Mouse (Mus musculus) gastrocnemius, postnatal 10 days (tissue): Measurements from ENCODE around the gene P4htm. TPM values are rescaled to one million over a fixed set of nuclear protein-coding genes. Genes with fewer than 3 reads are reported as not detected.
"Not testable (repeated sequence)": the region's sequence is repeated elsewhere in the genome, so short reads cannot be mapped to it uniquely, and the experiment has no call there.

Experiments
- DNase-seq: peaks from one replicate; pipeline ENCODE4 v3.0.0; 2021; ENCODE audit warnings: mixed read lengths
- long read RNA-seq, 2 experiments: library from polyadenylated mRNA; stranded (forward); transcript quantifications; one replicate each; pipeline ENCODE4 v2.0.0; 2021
- total RNA-seq, 2 experiments: library from RNA; stranded (reverse); gene quantifications; 2 replicates each; pipeline ENCODE4 v1.2.3; 2021

Gene P4htm
- 1 to 10 TPM; 4.8 to 6.6 TPM for total RNA-seq
- long read RNA-seq, experiment 1, transcript P4htm-201 (9 exons, 1,841 nt), result major isoform, 7 of 11 reads
- long read RNA-seq, experiment 1, partial matches to known transcripts, result 1 of 11 reads
- long read RNA-seq, experiment 1, other reads (novel, unspliced or antisense), result 3 of 11 reads
- long read RNA-seq, experiment 2, transcript P4htm-201 (9 exons, 1,841 nt), result major isoform, 7 of 11 reads
- long read RNA-seq, experiment 2, partial matches to known transcripts, result 1 of 11 reads
- long read RNA-seq, experiment 2, other reads (novel, unspliced or antisense), result 3 of 11 reads

DNA sequence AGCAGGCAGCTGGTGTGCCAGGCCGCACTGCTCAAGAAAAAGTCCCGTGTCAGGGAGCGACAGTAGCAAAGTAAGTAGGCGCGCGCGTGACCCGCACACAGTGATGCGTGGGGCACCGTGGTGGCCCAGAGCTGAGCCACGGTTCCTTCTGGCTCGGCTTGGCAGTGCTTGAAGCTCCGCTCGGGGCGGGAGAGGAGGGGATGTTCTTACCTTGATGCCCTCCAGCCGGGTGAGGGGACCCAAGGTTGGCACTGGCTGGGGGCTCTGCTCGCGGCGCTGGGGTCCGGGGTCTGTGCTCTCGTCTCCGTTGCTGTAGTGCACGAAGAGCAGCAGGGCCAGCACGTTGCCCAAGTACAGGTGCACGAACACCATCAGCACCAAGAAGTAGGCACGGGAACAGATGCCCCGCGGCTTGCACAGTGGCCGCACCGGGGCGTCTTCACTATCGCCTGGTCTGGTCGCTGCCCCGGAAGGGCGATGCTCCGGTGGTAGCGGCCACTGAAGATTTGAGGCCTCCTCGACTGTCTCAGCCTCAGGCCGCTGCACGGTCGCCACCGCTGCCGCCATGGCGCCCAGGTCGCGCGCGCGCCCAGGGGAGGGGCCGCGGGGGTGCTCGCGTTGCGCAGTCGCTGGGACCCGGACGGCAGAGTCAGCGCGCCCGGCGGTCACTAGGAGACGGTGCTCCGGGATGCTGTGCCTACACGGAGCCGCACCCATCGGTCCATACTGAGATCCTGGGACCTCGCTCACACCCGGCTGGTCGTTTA, at the start of gene P4htm:
Gene P4htm, minus strand, starts transcription at position 670 of the 767 bp plus-strand sequence.
- peak; percentile 72 for DNase-seq

DNA sequence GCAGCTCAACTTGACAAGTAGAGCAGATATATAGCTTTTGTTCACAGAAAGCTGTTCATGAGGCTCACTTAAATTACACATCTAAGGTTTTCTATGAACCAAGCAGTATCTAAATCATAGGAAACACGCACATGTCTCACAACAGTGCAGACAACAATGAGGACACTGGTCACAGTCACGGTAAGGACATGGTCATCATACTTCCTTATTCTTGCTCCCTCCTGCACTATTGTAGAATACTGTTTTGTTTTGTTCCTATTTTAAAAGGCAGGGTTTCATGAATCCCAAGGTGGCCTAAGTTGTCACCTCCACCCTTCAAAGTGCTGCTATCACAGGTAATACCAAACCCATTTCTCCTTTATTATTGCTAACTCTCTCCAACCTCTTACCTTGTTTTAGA, 42.4 kb upstream of the P4htm start:
- DNase-seq, result no peak

DNA sequence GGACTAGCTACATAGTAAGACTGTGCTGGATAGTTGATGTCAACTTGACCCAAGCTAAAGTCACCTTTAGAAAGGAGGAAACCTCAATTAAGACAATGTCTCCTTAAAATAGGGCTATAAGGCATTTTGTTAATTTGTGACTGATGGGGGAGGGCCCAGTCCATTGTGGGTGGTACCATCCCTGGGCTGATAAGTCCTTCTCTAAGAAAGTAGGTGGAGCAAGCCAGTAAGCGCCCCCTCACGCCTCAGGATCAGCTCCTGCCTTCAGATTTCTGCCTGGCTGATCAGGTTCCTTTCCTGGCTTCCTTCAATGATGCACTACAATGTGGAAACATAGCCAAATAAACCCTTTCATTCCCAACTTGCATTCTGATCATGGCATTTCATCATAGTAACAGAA, 37.9 kb upstream of the P4htm start:
- no peak for DNase-seq

DNA sequence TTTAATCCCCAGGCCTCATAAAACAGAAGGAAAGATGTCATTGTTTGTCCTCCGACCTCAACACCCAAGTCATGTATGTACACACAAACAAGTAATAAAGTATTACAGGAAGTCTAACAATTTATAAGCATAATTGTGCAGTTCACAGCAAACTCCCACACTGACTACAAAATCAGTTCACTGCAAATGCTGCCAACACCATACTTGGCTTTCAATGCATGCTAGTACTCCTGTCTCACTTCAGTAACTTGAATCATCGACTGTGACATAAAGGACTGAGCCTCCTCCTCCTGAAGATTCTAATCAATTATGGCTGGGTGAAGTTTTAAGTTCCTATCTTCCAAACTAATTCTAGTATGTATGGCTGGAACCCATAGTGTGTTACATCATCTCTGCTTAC, 36.4 kb upstream of the P4htm start:
- DNase-seq, result no peak

DNA sequence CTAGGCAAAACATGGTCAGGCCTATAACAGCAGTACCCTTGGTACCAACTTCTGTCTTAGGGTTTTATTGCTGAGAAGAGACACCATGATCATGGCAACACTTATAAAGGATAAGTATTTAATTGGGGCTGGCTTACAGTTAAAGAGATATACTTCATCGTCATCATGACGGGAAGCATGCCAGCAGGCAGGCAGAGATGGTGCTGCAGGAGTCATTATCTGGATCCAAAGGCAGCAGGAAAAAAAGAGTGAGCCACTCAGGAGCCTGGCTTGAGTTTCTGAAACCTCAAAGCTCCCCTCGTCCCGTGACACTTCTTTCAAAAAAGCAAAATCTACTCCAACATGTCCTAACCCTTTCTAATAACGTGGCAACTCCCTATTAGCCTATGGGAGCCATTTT, 34.9 kb upstream of the P4htm start:
- no peak for DNase-seq

DNA sequence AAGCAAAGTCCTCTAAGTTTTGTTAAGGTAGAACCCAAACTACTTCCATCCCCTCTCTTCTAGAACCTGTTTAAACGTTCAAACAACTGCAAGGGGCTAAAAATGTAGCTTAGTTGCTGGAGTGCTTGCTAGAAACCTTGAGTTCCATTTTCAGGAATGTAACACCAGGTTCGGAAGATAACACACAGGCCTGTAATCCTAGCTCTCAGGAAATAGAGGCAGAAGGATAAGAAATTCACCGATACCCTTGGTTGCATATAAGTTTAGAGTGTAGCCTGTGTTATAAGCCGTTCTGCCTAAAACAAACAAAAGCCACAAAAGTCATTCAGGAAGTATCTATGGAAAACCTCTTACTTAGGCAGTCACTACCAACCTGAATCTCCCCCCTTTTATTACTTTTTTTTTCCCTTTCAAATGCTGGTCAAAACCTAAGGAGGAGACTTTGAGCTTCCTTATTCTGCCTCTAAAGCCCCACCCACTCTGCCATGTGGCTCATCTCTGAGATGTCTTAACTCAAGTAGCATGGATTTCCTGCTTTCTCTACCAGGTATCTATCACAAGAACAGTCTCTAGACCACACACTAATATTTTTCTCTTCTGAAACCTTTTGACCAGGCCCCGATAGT, 34.3 kb upstream of the P4htm start:
- no peak for DNase-seq

DNA sequence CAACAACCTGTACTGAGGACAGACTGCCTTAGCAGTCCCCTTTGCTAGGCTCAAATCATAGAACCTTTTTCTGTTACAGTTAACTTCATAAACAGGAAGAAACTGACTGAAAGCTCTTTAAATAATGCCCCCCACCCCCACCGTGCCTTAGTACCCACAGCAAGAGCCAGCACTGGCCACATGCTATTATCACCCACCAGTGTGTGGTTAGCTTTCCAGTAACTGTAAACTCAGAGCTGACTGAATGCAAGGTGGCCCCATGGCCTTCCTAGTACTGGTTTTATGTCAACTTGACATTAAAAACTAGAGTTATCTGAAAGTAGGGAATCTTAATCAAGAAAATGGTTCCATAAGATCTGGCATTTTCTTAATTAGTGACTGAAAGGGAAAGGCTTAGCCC, 33.2 kb upstream of the P4htm start:
- DNase-seq, result no peak

DNA sequence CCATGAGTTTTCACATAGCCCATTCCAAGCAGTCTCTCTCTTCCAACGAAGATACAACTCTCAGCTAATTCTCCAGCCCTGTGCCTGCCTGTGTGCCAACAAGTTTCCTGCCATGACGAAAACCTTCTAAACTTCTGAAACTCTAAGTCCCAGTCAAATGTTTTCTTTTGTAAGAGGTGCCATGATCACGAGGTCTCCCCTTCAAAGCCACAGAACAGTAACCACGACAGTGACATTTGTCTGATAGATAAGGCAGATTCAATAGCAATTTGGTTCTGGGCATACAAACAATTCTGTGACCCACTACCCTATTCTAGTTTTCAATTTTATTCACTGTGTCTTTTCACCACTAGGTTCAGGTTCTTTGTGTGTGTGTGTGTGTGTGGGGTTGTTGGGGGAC, 30.7 kb upstream of the P4htm start:
- DNase-seq, result no peak

DNA sequence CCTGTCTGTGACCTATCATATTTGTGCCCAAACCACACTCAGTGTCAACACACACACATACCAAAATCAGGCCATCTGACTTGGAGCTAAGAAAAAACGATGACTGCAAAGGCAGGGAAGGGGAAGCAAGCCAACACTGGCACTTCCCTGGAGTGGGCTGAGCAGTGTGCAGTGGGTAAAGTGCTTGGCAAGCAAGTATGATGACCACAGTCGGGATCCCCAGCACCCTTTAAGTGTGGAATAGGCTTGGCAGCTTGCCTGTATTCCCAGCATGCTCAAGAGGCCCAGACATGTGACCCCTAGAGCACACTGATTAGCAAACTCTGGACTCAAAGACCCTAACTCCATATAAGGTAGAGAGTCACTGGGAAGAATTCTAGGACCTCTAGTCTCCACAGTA, 29.0 kb upstream of the P4htm start:
- no peak for DNase-seq

DNA sequence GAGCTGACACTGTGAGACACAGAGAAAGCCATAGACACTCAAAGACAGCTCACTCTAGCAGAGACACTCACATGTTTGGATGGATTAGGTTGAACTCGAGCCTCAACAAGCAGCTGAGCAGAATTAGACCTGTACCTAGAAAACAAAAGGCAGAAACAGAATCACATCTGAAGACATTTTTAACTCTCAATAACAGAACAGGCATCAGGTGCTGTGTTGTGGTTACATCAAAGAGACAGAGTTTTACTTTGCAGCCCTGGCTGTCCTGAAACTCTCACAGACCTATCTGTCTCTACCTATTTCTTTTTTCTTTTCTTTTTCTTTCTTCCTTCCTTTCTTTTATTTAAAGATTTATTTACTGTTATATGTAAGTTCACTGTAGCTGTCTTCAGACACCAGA, 19.8 kb upstream of the P4htm start:
- no peak for DNase-seq

DNA sequence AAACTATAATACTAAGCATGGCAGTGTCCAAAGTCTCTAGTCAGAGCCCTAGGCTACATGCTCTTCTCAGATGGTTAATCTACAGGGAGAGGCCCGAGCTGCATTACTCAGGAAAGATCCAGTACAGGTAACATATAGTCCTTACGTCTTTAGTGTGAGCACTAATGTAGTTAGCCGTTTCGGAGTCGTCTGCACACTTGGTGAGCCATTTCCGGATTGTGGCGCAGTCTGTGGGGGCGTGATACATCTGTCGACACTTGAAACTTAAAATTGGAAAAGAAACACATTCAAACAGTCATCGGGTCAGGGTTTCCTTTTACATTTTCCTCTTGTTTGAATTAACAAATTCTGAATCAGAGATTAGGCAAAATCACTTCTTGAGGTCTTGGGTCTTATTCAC, 14.0 kb upstream of the P4htm start:
- no peak for DNase-seq

DNA sequence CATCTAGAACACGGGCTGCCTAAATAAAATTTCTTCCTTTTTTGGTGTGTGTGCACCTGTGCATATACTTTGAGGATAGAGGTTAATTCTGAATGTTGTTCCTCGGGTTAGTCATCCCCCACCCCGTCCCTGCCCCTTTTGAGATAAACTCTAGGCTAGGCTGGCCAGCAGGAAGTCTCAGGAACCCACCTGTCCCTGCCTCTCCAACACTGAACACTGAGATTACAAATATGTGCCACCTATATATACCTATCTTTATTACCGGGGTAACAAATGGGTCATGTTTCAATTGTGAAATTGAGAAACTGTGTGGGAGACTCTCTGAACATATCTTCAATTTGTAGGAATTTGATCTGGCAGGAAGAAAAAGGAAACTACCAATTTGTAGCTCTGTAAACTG, 11.4 kb upstream of the P4htm start:
- DNase-seq, result no peak

DNA sequence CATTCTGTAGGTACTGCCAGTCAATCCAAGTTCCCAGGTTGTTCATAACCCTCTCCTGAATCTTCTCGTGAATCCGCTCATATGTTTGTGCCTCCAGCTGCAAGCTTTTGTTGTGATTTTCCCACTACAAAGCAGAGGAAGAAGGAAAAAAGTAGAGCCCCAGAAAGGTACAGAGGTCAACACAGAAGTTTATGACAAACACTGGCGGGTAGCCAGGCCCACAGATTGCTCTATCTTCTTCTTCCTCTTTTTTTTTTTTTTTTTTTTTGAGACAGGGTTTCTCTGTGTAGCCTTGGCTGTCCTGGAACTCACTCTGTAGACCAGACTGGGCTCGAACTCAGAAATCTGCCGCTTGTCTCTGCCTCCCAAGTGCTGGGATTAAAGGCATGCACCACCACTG, 10.5 kb upstream of the P4htm start:
- DNase-seq, result not testable (repeated sequence)

DNA sequence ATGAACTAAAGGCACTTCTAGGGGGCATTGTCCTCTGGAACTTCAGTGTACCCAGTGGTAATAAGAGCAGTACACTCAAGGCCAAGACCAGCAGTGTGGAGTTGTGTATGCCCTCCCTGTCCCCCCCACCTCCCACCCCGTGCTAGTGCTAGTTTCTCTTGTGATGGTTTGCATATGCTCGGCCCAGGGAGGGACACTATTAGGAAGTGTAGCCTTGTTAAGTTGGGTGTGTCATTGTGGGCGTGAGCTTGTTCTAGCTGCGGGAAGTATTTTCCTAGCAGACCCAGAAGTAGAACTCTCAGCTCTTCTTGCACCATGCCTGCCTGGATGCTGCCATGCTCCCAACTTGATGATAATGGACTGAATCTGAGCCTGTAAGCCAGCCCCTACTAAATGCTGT, 4.5 kb upstream of the P4htm start:
- DNase-seq, result no peak

DNA sequence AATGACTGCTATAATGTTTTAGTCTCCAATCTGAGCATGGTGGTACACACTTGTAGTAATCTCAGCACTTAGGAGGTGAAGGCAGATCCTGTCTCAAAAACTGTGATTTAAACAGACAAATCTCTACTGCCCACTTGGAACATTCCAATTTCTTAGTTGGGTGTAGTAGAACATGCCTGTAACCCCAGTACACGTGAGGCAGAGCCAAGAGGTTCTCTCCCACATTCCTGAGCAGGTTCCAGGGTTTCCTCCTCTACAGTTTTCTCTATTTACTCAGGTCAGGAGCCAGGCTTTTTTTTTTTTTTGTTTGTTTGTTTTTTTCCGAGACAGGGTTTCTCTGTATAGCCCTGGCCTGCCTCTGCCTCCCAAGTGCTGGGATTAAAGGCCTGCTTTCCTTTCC, 2.5 kb upstream of the P4htm start:
- no peak for DNase-seq

DNA sequence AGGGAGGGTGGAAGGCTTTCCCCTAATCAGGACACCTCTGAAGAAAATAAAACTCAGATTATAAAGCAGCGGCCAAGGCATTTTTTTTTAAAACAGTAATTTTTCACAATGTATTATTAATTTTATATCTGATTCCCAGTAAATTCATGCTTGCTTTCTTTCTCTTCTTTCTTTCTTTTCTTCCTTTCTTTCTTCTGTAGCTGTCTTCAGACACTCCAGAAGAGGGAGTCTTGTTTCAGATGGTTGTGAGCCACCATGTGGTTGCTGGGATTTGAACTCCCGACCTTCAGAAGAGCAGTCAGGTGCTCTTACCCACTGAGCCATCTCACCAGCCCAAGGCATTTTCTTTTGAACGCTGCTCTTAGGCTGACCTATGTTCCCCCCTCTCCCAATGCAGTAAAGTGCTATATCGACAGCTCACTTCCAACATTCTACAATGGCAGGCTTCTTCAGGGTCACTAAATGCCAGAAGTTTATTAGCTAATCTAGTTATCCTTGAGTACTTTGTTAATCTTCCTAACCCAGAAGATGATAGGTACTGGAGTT, 1.6 kb upstream of the P4htm start:
- DNase-seq, result no peak

DNA sequence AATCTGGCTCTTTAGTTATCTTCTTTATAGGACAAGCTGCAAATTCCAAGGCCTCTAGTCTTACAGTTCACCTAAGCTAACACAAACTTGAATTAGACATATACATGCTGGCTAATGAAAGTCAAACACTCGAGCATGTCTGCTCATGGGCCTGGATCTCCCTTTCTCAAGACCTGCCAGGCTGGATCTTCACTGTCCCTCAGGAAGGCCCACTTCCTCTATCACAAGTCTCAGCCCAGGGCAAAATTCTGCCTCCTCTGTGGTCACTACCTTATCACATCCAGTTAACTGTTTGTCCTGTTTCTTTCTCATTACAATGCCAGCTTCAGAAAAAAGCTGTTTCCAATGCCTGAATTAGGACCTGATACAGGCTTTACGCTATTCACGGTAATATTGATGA, 3.1 kb downstream of the P4htm start:
- no peak for DNase-seq

DNA sequence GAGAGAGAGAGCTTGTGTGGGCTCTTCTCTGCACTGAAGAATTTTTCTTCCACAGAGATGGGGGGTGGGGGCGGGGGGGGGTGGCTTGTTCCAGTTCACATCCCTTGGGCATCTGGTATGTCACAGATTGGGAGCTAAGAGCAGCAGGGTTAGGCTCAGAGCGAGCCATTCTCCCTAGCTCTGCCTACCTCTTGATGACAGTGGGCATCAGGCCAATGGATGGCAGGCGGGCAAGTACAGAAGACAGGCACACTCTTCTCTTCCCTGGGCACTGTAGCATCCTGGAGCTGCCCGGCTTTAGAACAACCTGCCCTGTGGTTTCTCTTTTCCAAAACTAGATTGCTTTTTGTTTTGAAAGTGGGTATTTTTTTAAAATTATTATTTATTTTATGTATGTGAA, 6.0 kb downstream of the P4htm start:
- DNase-seq, result no peak

DNA sequence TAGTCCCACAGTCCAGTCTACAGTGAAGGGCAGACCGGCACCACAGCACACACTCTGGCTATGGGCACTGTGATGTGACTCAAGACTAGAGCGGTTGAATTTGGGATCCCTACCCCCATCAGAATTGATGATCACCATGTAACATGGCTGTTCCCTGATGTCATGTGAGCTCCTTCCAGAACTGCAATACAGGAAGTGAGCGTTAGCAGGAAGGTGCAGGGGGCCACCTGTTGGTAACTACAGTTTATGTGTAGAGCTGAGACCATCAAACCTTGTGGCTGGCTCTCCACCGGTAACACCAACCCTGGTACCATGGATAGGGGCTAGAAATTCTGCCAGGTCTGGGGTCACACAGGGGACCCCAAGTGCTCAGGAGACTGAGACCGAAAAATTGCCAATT, 8.2 kb downstream of the P4htm start:
- no peak for DNase-seq

DNA sequence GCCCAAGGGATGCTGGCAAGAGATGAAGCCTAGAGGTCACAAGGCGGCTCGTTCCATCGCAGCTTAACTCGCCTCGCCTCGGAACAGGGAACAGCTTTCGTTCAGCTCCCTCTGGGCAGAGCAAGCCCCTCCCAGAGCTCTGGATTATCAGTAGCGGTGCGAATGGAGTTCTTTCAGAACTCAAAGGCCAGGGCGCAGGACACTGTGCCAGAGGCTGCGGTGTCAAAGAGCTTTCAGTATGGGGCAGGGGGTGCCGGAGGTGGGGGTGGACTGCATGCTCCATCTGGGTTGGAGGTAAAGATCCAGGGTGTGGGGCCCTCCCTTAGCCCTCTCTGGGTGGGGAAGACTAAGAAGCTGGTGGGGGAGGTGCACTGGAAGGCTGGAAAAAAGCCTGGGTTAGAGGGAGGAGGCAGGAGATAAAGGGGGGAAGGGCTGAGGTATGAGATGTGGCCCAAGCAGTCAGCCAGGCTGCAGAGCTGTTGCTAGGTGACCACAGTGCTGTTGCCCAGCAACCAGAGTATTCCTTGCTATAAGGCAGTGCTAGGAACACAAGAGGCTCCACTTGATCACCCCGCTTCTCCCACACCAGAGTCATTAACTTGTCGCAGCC, 9.8 kb downstream of the P4htm start:
- no peak for DNase-seq

DNA sequence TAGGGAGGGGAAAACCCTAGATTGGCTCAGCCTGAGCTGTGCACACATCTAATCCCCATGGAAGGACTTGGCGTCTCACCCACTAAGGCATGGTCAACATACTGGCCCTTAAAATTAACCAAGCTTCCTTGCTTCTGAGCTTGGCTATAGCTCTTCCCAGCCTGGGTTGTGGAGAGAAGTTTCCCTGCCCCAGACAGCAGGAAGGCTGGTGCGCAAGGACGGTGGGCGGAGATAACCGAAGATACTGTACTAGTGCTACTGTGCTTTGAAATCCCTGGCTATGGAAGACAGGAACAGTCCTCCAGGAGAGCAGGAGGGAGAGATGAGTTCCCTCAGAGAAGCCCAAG, 18.1 kb downstream of the P4htm start:
- no peak for DNase-seq

DNA sequence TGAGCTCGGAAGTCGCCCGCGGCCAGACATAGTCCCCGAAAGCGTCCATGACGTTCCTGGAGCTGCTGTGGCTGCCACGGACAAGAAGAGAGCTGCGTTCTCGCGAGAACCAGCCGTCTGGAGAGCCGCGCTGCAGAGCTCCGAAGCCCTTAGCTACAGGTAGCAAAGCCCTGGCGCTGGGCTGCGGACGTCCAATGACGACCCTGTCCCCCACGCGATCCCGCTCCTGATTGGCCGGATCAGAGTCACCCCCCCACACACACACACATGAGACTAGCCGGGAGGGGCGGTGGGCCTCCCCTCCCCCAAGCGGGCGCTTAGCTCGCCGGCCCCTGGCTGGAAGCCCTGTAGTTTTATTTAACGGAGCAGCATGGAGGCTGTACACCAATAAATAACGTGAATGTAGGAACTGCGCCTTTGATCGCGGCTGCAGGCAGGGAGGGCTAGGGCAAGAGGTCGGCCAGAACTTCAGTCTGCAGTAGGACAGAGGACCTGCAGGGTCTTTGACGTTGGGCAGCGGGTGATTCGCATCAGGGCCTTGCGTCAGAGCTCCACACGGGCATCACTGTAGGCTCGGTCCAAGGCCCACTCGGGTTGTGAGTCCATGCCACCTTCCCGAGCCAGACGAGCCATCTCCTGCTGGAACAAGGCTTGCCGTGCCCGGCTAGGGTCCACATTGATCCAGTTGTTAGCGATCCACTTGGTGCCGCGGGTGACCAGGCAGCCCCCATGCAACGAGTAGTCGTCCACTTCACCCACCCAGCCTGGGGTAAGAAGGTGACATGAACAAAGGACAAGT, 18.7 kb downstream of the P4htm start, which contains the start of gene Wdr6:
Gene Wdr6, minus strand, starts transcription at position 195 of the 799 bp plus-strand sequence.
- peak; percentile 84 for DNase-seq
